Mouse (Mus musculus) stomach, postnatal 0 days (tissue): ENCODE measurements at regions not wholly inside any gene's neighbourhood (a gene's known extent, or its start where the extent isn't known, plus 50 kb on each side); places are given as distances from the start of the nearest gene placed in this dataset.

Source experiments
- ATAC-seq: fragments of 200-750 bp; cut with Nextera tagmentation; 2 replicates; pipeline ENCODE4 v1.8.0; 2017; ENCODE audit not compliant: low FRiP score, low TSS enrichment
- DNase-seq: peaks from one replicate; pipeline ENCODE4 v3.0.0-alpha.2; 2016; ENCODE audit warnings: low spot score
- H3K27ac ChIP-seq: fragments of 300-500 bp; sonication (generic); replicated peaks from 2 replicates; pipeline ENCODE4 v1.5.1; 2014; ENCODE audit warnings: mild to moderate bottlenecking, control low read depth
- H3K27me3 ChIP-seq: fragments of 300-500 bp; sonication (generic); 2 replicates; pipeline ENCODE4 v1.6.1; 2014; ENCODE audit warnings: low read length; ENCODE audit not compliant: control insufficient read depth, insufficient read depth
- H3K36me3 ChIP-seq: fragments of 300-500 bp; sonication (generic); 2 replicates; pipeline ENCODE4 v1.6.1; 2014; ENCODE audit warnings: low read length, mixed read lengths; ENCODE audit not compliant: control insufficient read depth, insufficient read depth
- H3K4me1 ChIP-seq: fragments of 300-500 bp; sonication (generic); replicated peaks from 2 replicates; pipeline ENCODE4 v1.6.1; 2014; ENCODE audit warnings: antibody characterized with exemption; ENCODE audit not compliant: control insufficient read depth, insufficient read depth
- H3K4me2 ChIP-seq: fragments of 300-500 bp; sonication (generic); replicated peaks from 2 replicates; pipeline ENCODE4 v1.6.1; 2014; ENCODE audit warnings: low read depth, mild to moderate bottlenecking, control low read depth, moderate library complexity
- H3K4me3 ChIP-seq: fragments of 300-500 bp; sonication (generic); 2 replicates; pipeline ENCODE4 v1.5.1; 2014; ENCODE audit warnings: low read depth, low read length, control low read depth
- H3K9ac ChIP-seq: fragments of 300-500 bp; sonication (generic); 2 replicates; pipeline ENCODE4 v1.6.1; 2014; ENCODE audit warnings: mild to moderate bottlenecking, low read length, control low read depth, mixed read lengths
- H3K9me3 ChIP-seq: fragments of 300-500 bp; sonication (generic); 2 replicates; pipeline ENCODE4 v1.6.1; 2016; ENCODE audit warnings: low read length; ENCODE audit not compliant: control insufficient read depth
- CTCF ChIP-seq: IDR thresholded peaks from 2 replicates; pipeline ENCODE4 v1.5.1; 2016; ENCODE audit warnings: antibody characterized with exemption, low read depth, mild to moderate bottlenecking, moderate library complexity
- EP300 ChIP-seq: optimal IDR thresholded peaks from 2 replicates; pipeline ENCODE3; 2016; ENCODE audit warnings: antibody characterized with exemption
- WGBS: fragments of 180-500 bp; shearing (Covaris S2); extraction: QIAGEN DNeasy Blood & Tissue Kit; methylation state at CpG from one replicate; pipeline ENCODE4 v1.1.7; 2014; 5-methylcytosine and 5-hydroxymethylcytosine counted together

- Histone ChIP-seq H3K9me3 (no peaks in the 10 kb centered on the region), H3K4me3 (no peak overlapping the region), H3K4me2 (no peak overlapping the region), H3K36me3 (no peaks in the 10 kb centered on the region), H3K27ac (no peak overlapping the region), H3K4me1 (no peaks in the 10 kb centered on the region), H3K27me3 (no peaks in the 10 kb centered on the region), H3K9ac (no peak overlapping the region)
- TF ChIP-seq CTCF, result no peak
- no peak for TF ChIP-seq EP300
- DNase-seq (no peak), ATAC-seq (no peak)
- 74% methylated on average over 3 of the region's 3 CpGs for WGBS
These were observed 75.7 kb upstream of the Mbnl1 start for GRCm38 (mm10) chr3:60396971-60397370.

- Histone ChIP-seq H3K36me3 (no peaks in the 10 kb centered on the region), H3K9ac (no peak overlapping the region), H3K4me2 (no peak overlapping the region), H3K9me3 (no peaks in the 10 kb centered on the region), H3K27ac (no peak overlapping the region), H3K27me3 (no peaks in the 10 kb centered on the region), H3K4me1 (no peaks in the 10 kb centered on the region), H3K4me3 (no peak overlapping the region)
- DNase-seq (no peak), ATAC-seq (no peak)
- TF ChIP-seq CTCF, result no peak
- no peak for TF ChIP-seq EP300
These were observed 73.8 kb upstream of the Mbnl1 start for GRCm38 (mm10) chr3:60398796-60399195.

GRCm38 (mm10) chr3:60402251-60402830 lies 70.3 kb upstream of the Mbnl1 start:
- no peaks in the 10 kb centered on the region for H3K9me3 ChIP-seq
- WGBS, result 66% methylated on average over 5 of the region's 5 CpGs
- ATAC-seq, result no peak
- no peak for TF ChIP-seq CTCF
- TF ChIP-seq EP300, result no peak
- no peaks in the 10 kb centered on the region for H3K36me3 ChIP-seq
- no peak overlapping the region for H3K4me3 ChIP-seq
- no peak overlapping the region for H3K4me2 ChIP-seq
- H3K4me1 ChIP-seq, result no peaks in the 10 kb centered on the region
- H3K9ac ChIP-seq, result no peak overlapping the region
- no peaks in the 10 kb centered on the region for H3K27me3 ChIP-seq
- no peak overlapping the region for H3K27ac ChIP-seq
- no peak for DNase-seq

- Histone ChIP-seq H3K27ac (no peak overlapping the region), H3K9me3 (no peaks in the 10 kb centered on the region), H3K4me1 (no peaks in the 10 kb centered on the region), H3K9ac (no peak overlapping the region), H3K4me3 (no peak overlapping the region), H3K27me3 (no peaks in the 10 kb centered on the region), H3K4me2 (no peak overlapping the region), H3K36me3 (no peaks in the 10 kb centered on the region)
- TF ChIP-seq EP300 (no peak), CTCF (no peak)
- ATAC-seq (no peak), DNase-seq (no peak)
- WGBS, result 65% methylated on average over 2 of the region's 2 CpGs
These were observed 65.2 kb upstream of the Mbnl1 start for GRCm38 (mm10) chr3:60407426-60407825.

- 58% methylated on average over 1 of the region's 1 CpGs for WGBS
These were observed 64.7 kb upstream of the Mbnl1 start for GRCm38 (mm10) chr3:60407906-60408305.

GRCm38 (mm10) chr3:60408553-60409282 lies 63.9 kb upstream of the Mbnl1 start:
- whole genome bisulfite sequencing, result under 1% methylated on average over 7 of the region's 7 CpGs
- Histone ChIP-seq H3K36me3 (no peaks in the 10 kb centered on the region), H3K9me3 (no peaks in the 10 kb centered on the region), H3K4me1 (no peaks in the 10 kb centered on the region), H3K27me3 (no peaks in the 10 kb centered on the region), H3K4me2 (peak overlapping the region; percentile 42), H3K27ac (peak overlapping the region; percentile 79), H3K9ac (peak overlapping the region; percentile 8; the same call in 1 of the 2 replicates), H3K4me3 (peak overlapping the region; percentile 32)
- no peak for TF ChIP-seq CTCF
- TF ChIP-seq EP300, result peak; percentile 24
- DNase-seq (peak; percentile 35), ATAC-seq (peak; percentile 80)

More at GRCm38 (mm10) chr3:60407906-60408305, 64.7 kb upstream of the Mbnl1 start:
- no peaks in the 10 kb centered on the region for H3K36me3 ChIP-seq
- ATAC-seq, result no peak
- no peak for DNase-seq
- no peak for TF ChIP-seq CTCF
- no peak for TF ChIP-seq EP300
- H3K4me1 ChIP-seq, result no peaks in the 10 kb centered on the region
- H3K9ac ChIP-seq, result no peak overlapping the region
- no peak overlapping the region for H3K27ac ChIP-seq
- H3K9me3 ChIP-seq, result no peaks in the 10 kb centered on the region
- H3K27me3 ChIP-seq, result no peaks in the 10 kb centered on the region
- no peak overlapping the region for H3K4me3 ChIP-seq
- H3K4me2 ChIP-seq, result no peak overlapping the region
